Mouse (Mus musculus) macrophage (primary cell): ENCODE data around the gene Nrsn2. TPM values are rescaled to one million over a fixed set of nuclear protein-coding genes. Genes with fewer than 3 reads are reported as not detected.

ENCODE experiments used
- H3K27ac ChIP-seq: fragments of 350-480 bp; formaldehyde crosslinking; 2 replicates; pipeline ENCODE4 v1.9.0; 2021
- H3K36me3 ChIP-seq: fragments of 350-480 bp; formaldehyde crosslinking; 2 replicates; pipeline ENCODE4 v1.9.0; 2021; ENCODE audit errors: inconsistent target
- H3K4me3 ChIP-seq: fragments of 350-480 bp; formaldehyde crosslinking; 2 replicates; pipeline ENCODE4 v1.9.0; 2021; ENCODE audit errors: inconsistent target
- H3K79me2 ChIP-seq: fragments of 350-480 bp; formaldehyde crosslinking; 2 replicates; pipeline ENCODE4 v1.9.0; 2021; ENCODE audit errors: inconsistent target
- WGBS: methylation state at CpG from one replicate; pipeline ENCODE4 v1.1.7; 2026; ENCODE audit warnings: inconsistent platforms; ENCODE audit not compliant: missing documents; 5-methylcytosine and 5-hydroxymethylcytosine counted together
- polyA plus RNA-seq: library from polyadenylated mRNA; stranded (reverse); fragments of 250-400 nt; gene quantifications from 3 replicates; pipeline ENCODE4 v1.2.4, GENCODE M21; 2018; ENCODE audit warnings: inconsistent platforms
- total RNA-seq, 78 experiments: library from RNA; depleted of rRNA; stranded (reverse); fragments of 250-400 nt; gene quantifications; 1 replicate in 9 of 78; 2 replicates in 24 of 78; 3 replicates in 43 of 78; 4 replicates in 2 of 78; pipeline ENCODE4 v1.2.4; 2018; ENCODE audit warnings: inconsistent platforms in 56 of 78

Nrsn2 gene
- not detected for total RNA-seq (2018; cell fraction: chromatin; rRNA removed)
- total RNA-seq (2018; cell fraction: cytosol; rRNA removed), result not detected
- total RNA-seq (2018; cell fraction: nucleus; rRNA removed), result not detected
- polyA plus RNA-seq, result not detected in 3 replicates

- no peaks in the 10 kb centered on the region for H3K36me3 ChIP-seq
- no peak within 1 kb of the TSS for H3K4me3 ChIP-seq
- 18% methylated on average over 11 of the region's 16 CpGs for WGBS
- H3K27ac ChIP-seq, result no peak within 1 kb of the TSS
- no peaks in the 10 kb centered on the region for H3K79me2 ChIP-seq
Measured at GRCm38 (mm10) chr2:152376345-152376741, at the start of gene Nrsn2. Gene Nrsn2 (minus strand): TSS chr2:152376638.

GRCm38 (mm10) chr2:152415786-152416185 is 39.3 kb upstream of the Nrsn2 start:
- Histone ChIP-seq H3K27ac (no peak overlapping the region), H3K4me3 (no peak overlapping the region), H3K36me3 (no peaks in the 10 kb centered on the region), H3K79me2 (no peaks in the 10 kb centered on the region)
- WGBS, result 94% methylated on average over 3 of the region's 3 CpGs

GRCm38 (mm10) chr2:152415287-152415686 is 38.8 kb upstream of the Nrsn2 start, which contains the start of gene 6820408C15Rik:
Gene 6820408C15Rik (plus strand): TSS chr2:152415587.
- Histone ChIP-seq H3K27ac (no peak within 1 kb of the TSS), H3K36me3 (no peaks in the 10 kb centered on the region), H3K79me2 (no peaks in the 10 kb centered on the region), H3K4me3 (no peak within 1 kb of the TSS; the same call in 1 of the 2 replicates)
- WGBS, result 55% methylated on average over 4 of the region's 4 CpGs

GRCm38 (mm10) chr2:152414591-152415165 is 38.2 kb upstream of the Nrsn2 start, which contains the start of gene Zcchc3:
Gene Zcchc3 (minus strand): TSS chr2:152415027.
- under 1% methylated on average over 47 of the region's 65 CpGs for WGBS
- Histone ChIP-seq H3K27ac (no peak within 1 kb of the TSS), H3K79me2 (no peaks in the 10 kb centered on the region), H3K36me3 (no peaks in the 10 kb centered on the region), H3K4me3 (peak within 1 kb of the TSS; percentile 10; the same call in 1 of the 2 replicates)

GRCm38 (mm10) chr2:152413765-152414584 is 37.5 kb upstream of the Nrsn2 start:
- Histone ChIP-seq H3K4me3 (peak overlapping the region; percentile 10; the same call in 1 of the 2 replicates), H3K36me3 (no peaks in the 10 kb centered on the region), H3K79me2 (no peaks in the 10 kb centered on the region), H3K27ac (no peak overlapping the region)
- WGBS, result 15% methylated on average over 85 of the region's 86 CpGs

- 85% methylated on average over 18 of the region's 21 CpGs for WGBS
- no peak overlapping the region for H3K27ac ChIP-seq
Measured at GRCm38 (mm10) chr2:152413158-152413764, 36.8 kb upstream of the Nrsn2 start.

GRCm38 (mm10) chr2:152412526-152413157 is 36.2 kb upstream of the Nrsn2 start:
- no peak overlapping the region for H3K4me3 ChIP-seq
- WGBS, result 92% methylated on average over 15 of the region's 15 CpGs

More at GRCm38 (mm10) chr2:152413158-152413764, 36.8 kb upstream of the Nrsn2 start:
- Histone ChIP-seq H3K79me2 (no peaks in the 10 kb centered on the region), H3K4me3 (no peak overlapping the region), H3K36me3 (no peaks in the 10 kb centered on the region)

GRCm38 (mm10) chr2:152411471-152411870 is 35.0 kb upstream of the Nrsn2 start:
- Histone ChIP-seq H3K27ac (no peak overlapping the region), H3K4me3 (no peak overlapping the region), H3K36me3 (no peaks in the 10 kb centered on the region), H3K79me2 (no peaks in the 10 kb centered on the region)
- WGBS, result 86% methylated on average over 7 of the region's 7 CpGs

More at GRCm38 (mm10) chr2:152412526-152413157, 36.2 kb upstream of the Nrsn2 start:
- no peaks in the 10 kb centered on the region for H3K36me3 ChIP-seq
- no peaks in the 10 kb centered on the region for H3K79me2 ChIP-seq
- H3K27ac ChIP-seq, result no peak overlapping the region

- Histone ChIP-seq H3K4me3 (no peak overlapping the region), H3K79me2 (no peaks in the 10 kb centered on the region), H3K27ac (no peak overlapping the region), H3K36me3 (no peaks in the 10 kb centered on the region)
- 52% methylated on average over 15 of the region's 15 CpGs for WGBS
Measured at GRCm38 (mm10) chr2:152410971-152411371, 34.5 kb upstream of the Nrsn2 start.

GRCm38 (mm10) chr2:152409781-152410180 is 33.3 kb upstream of the Nrsn2 start:
- Histone ChIP-seq H3K4me3 (no peak overlapping the region), H3K36me3 (no peaks in the 10 kb centered on the region), H3K79me2 (no peaks in the 10 kb centered on the region), H3K27ac (no peak overlapping the region)
- WGBS, result 93% methylated on average over 6 of the region's 6 CpGs

- no peak overlapping the region; the same call in 1 of the 2 replicates for H3K4me3 ChIP-seq
- 5% methylated on average over 10 of the region's 19 CpGs for WGBS
Measured at GRCm38 (mm10) chr2:152406126-152406525, 29.7 kb upstream of the Nrsn2 start.

GRCm38 (mm10) chr2:152399122-152399542 is 22.7 kb upstream of the Nrsn2 start:
- no peak overlapping the region for H3K27ac ChIP-seq
- H3K36me3 ChIP-seq, result no peaks in the 10 kb centered on the region
- WGBS, result 28% methylated on average over 13 of the region's 13 CpGs
- H3K79me2 ChIP-seq, result no peaks in the 10 kb centered on the region
- H3K4me3 ChIP-seq, result no peak overlapping the region

More at GRCm38 (mm10) chr2:152406126-152406525, 29.7 kb upstream of the Nrsn2 start:
- Histone ChIP-seq H3K27ac (no peak overlapping the region), H3K79me2 (no peaks in the 10 kb centered on the region), H3K36me3 (no peaks in the 10 kb centered on the region)

GRCm38 (mm10) chr2:152398691-152399090 is 22.3 kb upstream of the Nrsn2 start:
- Histone ChIP-seq H3K27ac (no peak overlapping the region), H3K36me3 (no peaks in the 10 kb centered on the region), H3K4me3 (peak overlapping the region; percentile 17), H3K79me2 (no peaks in the 10 kb centered on the region)
- 2% methylated on average over 38 of the region's 38 CpGs for WGBS
